Mouse (Mus musculus) liver, embryonic 14.5 days (tissue): Measurements from ENCODE around the gene Ttc4. TPM values are rescaled to one million over a fixed set of nuclear protein-coding genes. Genes with fewer than 3 reads are reported as not detected.
A peak's percentile ranks its signal among the peaks of the same experiment; 100 is the strongest.

ENCODE experiments used
- ATAC-seq: fragments of 200-750 bp; cut with Nextera tagmentation; 2 replicates; pipeline ENCODE4 v1.8.0; 2017; ENCODE audit warnings: moderate number of reproducible peaks, mild to moderate bottlenecking, moderate library complexity; ENCODE audit not compliant: insufficient read depth
- DNase-seq, 3 experiments: peaks; one replicate each; pipeline ENCODE4 v3.0.0-alpha.2; 2012 to 2013; ENCODE audit warnings: low read depth in 3 of 3, low spot score in 3 of 3
- H3K27ac ChIP-seq: fragments of 300-500 bp; sonication (generic); 2 replicates; pipeline ENCODE4 v1.5.1; 2014; ENCODE audit warnings: moderate library complexity, mild to moderate bottlenecking, control low read depth, inconsistent platforms
- H3K27me3 ChIP-seq: fragments of 300-500 bp; sonication (generic); 2 replicates; pipeline ENCODE4 v1.6.1; 2014; ENCODE audit warnings: mild to moderate bottlenecking, low read length, moderate library complexity; ENCODE audit not compliant: control insufficient read depth, insufficient read depth
- H3K36me3 ChIP-seq: fragments of 300-500 bp; sonication (generic); replicated peaks from 2 replicates; pipeline ENCODE4 v1.6.1; 2014; ENCODE audit warnings: low read depth; ENCODE audit not compliant: control insufficient read depth, insufficient read depth
- H3K4me1 ChIP-seq, 2 experiments: fragments of 200-500 bp in 1 of 2; fragments of 300-500 bp in 1 of 2; sonication (generic) in 1 of 2; replicated peaks; 2 replicates each; pipeline ENCODE4 v1.6.1; 2012 to 2014; ENCODE audit warnings: antibody characterized with exemption in 1 of 2, inconsistent platforms in 1 of 2, low read length in 1 of 2; ENCODE audit not compliant: control insufficient read depth in 2 of 2, insufficient read depth in 2 of 2
- H3K4me2 ChIP-seq: fragments of 300-500 bp; sonication (generic); 2 replicates; pipeline ENCODE4 v1.6.1; 2014; ENCODE audit warnings: low read depth, mild to moderate bottlenecking, control low read depth, moderate library complexity
- H3K4me3 ChIP-seq, 2 experiments: fragments of 200-500 bp in 1 of 2; fragments of 300-500 bp in 1 of 2; sonication (generic) in 1 of 2; 2 replicates each; pipeline ENCODE4 v1.5.1; 2012 to 2014; ENCODE audit warnings: low read depth in 2 of 2, low read length in 2 of 2, mild to moderate bottlenecking in 2 of 2, control low read depth in 1 of 2, inconsistent platforms in 1 of 2, moderate library complexity in 1 of 2; ENCODE audit not compliant: insufficient read depth in 1 of 2
- H3K9ac ChIP-seq: fragments of 300-500 bp; sonication (generic); replicated peaks from 2 replicates; pipeline ENCODE4 v1.6.1; 2014; ENCODE audit warnings: mild to moderate bottlenecking, control low read depth, moderate library complexity
- H3K9me3 ChIP-seq: fragments of 300-500 bp; sonication (generic); 2 replicates; pipeline ENCODE4 v1.6.1; 2016; ENCODE audit warnings: low read length, mixed read lengths; ENCODE audit not compliant: control insufficient read depth
- CTCF ChIP-seq: IDR thresholded peaks from 2 replicates; pipeline ENCODE4 v1.5.1; 2016; ENCODE audit warnings: antibody characterized with exemption, low read depth, control low read depth
- EP300 ChIP-seq: IDR thresholded peaks from 2 replicates; pipeline ENCODE4 v1.6.1; 2016; ENCODE audit warnings: antibody characterized with exemption, low read depth
- WGBS: fragments of 180-500 bp; shearing (Covaris S2); extraction: QIAGEN DNeasy Blood & Tissue Kit; methylation state at CpG from one replicate; pipeline ENCODE4 v1.1.7; 2014; ENCODE audit not compliant: insufficient replicate concordance; 5-methylcytosine and 5-hydroxymethylcytosine counted together
- polyA plus RNA-seq, 2 experiments: library from polyadenylated mRNA; depleted of rRNA in 1 of 2; stranded (reverse) in 1 of 2; unstranded in 1 of 2; fragments of >200 nt; fragmentation: Nextera tagmentation in 1 of 2; extraction: Ambion mirVana in 1 of 2; gene quantifications; 2 replicates each; pipeline versions ENCODE4 v1.2.1 to v1.2.3; 2012 to 2014

Gene Ttc4
- polyA plus RNA-seq, 2 experiments = 31.1 to 34.3 TPM

DNA sequence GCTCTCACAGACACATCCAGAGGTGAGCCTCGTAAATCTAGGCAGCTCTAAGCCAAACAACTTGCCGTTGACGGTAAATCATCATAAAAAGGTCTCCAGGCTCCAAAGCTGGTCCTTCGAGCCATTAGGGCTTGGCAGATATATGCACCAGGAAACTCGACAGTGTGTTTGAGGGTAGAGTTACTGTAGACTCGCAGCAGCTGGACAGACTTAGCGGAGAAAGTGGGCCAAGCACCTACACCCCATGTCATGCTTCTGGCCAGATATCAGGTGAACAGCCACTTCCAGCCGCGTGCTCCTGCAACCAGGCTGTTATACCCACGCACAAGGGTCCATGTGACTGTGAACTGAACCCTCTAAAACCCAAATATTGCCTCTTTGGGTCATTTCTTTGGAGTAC lies 23.1 kb downstream of the Ttc4 start:
- Histone ChIP-seq H3K9ac (no peak overlapping the region), H3K27ac (no peak overlapping the region), H3K27me3 (no peaks in the 10 kb centered on the region), H3K36me3 (no peaks in the 10 kb centered on the region; the same call in 1 of the 2 replicates), H3K9me3 (no peaks in the 10 kb centered on the region), H3K4me3 (no peak overlapping the region), H3K4me1 (peaks cover 5 to 7% of the 10 kb centered on the region in 2 experiments; a peak in 3 of 4 replicates), H3K4me2 (no peak overlapping the region)
- no peak for ATAC-seq
- DNase-seq = no peak
- TF ChIP-seq EP300 (no peak), CTCF (no peak)
- 78% methylated on average over 10 of the region's 10 CpGs for WGBS

DNA sequence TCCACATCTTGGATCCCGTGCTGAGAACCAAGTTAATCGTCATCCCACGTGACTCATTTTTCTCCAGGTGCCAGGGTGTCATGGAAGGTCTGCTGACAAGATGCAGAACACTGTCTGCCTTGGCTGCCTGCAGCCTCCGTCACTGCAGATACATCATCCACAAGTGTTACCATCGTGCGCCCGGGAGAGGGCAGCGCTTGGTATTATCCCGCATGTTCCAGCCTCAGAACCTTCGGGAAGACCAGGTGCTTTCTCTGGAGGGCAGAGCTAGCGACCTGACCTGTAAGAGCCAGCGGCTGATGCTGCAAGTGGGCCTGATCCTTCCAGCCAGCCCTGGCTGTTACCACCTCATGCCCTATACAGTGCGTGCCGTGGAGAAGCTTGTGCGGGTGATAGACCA lies 25.7 kb downstream of the Ttc4 start:
- DNase-seq = no peak
- H3K27ac ChIP-seq = no peak overlapping the region
- no peak for TF ChIP-seq CTCF
- TF ChIP-seq EP300 = no peak
- H3K4me1 ChIP-seq = peaks cover 5 to 9% of the 10 kb centered on the region in 2 experiments; a peak in 3 of 4 replicates
- H3K9ac ChIP-seq = no peak overlapping the region
- H3K4me3 ChIP-seq = no peak overlapping the region
- H3K9me3 ChIP-seq = no peaks in the 10 kb centered on the region
- no peak overlapping the region for H3K4me2 ChIP-seq
- no peaks in the 10 kb centered on the region for H3K27me3 ChIP-seq
- no peak for ATAC-seq
- no peaks in the 10 kb centered on the region for H3K36me3 ChIP-seq
- WGBS = 83% methylated on average over 15 of the region's 15 CpGs

DNA sequence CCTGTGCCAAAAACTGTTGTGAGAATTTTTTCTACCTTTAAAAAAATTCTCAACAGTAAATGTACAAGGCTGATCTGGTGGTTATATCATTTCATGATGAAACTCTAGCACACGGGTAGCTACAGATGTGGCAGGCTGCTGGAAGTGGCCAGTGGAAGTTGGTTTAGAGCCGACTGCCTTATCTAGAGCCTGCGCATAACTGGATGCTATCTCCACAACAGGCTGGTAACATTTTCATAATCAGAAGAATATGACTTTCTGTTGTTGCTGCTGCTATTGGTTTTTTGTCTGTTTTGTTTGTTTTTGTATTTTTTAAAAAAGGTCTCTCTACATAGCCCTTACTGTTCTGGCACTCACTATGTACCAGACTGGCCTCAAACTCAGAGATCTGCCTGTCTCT lies 26.2 kb downstream of the Ttc4 start:
- no peaks in the 10 kb centered on the region for H3K36me3 ChIP-seq
- ATAC-seq = no peak

DNA sequence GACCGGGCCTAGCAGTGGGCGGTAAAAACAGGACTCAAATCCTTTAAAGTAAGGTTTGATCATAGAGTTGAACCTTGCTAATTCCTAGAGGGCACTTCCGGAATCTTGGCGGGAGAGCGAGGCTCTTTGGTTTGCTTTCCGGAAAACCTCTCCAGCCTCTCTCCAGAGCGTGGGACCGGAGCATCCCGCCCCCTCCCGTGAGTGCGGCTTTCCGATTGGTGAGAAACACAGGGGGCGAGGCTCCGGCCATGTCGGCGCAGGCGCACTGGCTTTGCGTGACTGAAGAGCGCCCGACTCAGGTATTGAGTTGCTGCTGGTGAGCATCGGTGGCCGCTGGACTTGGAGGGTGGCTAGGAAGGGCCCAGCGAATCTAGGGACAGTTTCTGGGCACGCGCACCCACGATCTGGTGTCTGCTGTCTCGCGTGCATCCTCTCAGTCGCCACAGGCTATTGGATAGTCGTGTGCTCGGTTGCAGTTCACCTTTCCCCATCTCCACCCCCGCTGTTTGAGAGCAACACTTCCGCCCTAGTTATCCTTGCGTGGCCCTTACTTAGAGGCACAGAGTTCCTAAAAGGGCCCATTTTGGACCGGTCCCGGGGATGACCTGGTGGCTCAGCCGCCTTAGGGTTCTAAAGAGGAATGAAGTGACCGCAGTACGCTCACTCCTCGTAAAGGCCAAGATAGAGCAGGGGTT lies 27.8 kb downstream of the Ttc4 start, which contains the start of gene Pars2:
Pars2 (plus strand) TSS at position 237 of the 695 bp plus-strand sequence.
- peak; percentile 96 for ATAC-seq
- H3K27ac ChIP-seq = no peak within 1 kb of the TSS

More for the DNA sequence above, 26.2 kb downstream of the Ttc4 start:
- Histone ChIP-seq H3K9ac (no peak overlapping the region), H3K27ac (no peak overlapping the region), H3K27me3 (no peaks in the 10 kb centered on the region), H3K4me3 (no peak overlapping the region), H3K4me1 (peaks cover 5 to 9% of the 10 kb centered on the region in 2 experiments; a peak in 3 of 4 replicates), H3K4me2 (no peak overlapping the region), H3K9me3 (no peaks in the 10 kb centered on the region)
- WGBS = 51% methylated on average over 3 of the region's 3 CpGs
- no peak for TF ChIP-seq CTCF
- DNase-seq = no peak

DNA sequence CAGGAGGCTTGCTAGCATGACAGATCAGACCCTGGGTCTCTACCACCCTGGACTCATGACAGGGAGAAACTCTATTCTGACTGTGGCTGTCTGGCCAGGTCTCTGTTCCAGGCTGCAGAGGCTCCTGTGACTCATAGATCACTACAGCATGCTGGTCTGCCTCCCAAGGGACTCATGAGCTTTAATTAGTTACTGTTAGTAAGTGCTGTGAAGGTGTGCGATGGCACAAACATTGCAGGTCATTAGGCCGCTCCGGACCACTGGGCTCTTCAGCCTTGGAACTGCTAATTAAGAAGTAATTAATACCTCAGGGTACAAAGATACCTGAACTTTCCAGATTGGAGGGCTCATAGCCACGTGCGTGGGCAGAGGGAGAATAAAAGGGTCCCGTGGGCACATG lies 31.6 kb downstream of the Ttc4 start:
- H3K4me3 ChIP-seq = no peak overlapping the region
- DNase-seq = no peak
- 73% methylated on average over 6 of the region's 6 CpGs for WGBS

More for the DNA sequence above, 27.8 kb downstream of the Ttc4 start, which contains the start of gene Pars2:
- no peaks in the 10 kb centered on the region for H3K27me3 ChIP-seq
- peak within 1 kb of the TSS; percentile 78 for H3K4me2 ChIP-seq
- peak within 1 kb of the TSS; percentile 47 for H3K9ac ChIP-seq
- peak; percentile 93 to 95 (median 95) for DNase-seq
- no peaks in the 10 kb centered on the region for H3K36me3 ChIP-seq
- WGBS = 3% methylated on average over 40 of the region's 40 CpGs
- peaks cover 5 to 9% of the 10 kb centered on the region in 2 experiments; a peak in 3 of 4 replicates for H3K4me1 ChIP-seq
- H3K4me3 ChIP-seq = peak within 1 kb of the TSS; percentile 66 to 68
- no peaks in the 10 kb centered on the region for H3K9me3 ChIP-seq
- TF ChIP-seq EP300 = no peak
- peak; percentile 17; the same call in 1 of the 2 replicates for TF ChIP-seq CTCF

More for the DNA sequence above, 31.6 kb downstream of the Ttc4 start:
- TF ChIP-seq EP300 (no peak), CTCF (no peak)
- Histone ChIP-seq H3K27ac (no peak overlapping the region), H3K4me2 (no peak overlapping the region), H3K4me1 (peaks cover 5 to 9% of the 10 kb centered on the region in 2 experiments; a peak in 3 of 4 replicates), H3K36me3 (no peaks in the 10 kb centered on the region), H3K27me3 (no peaks in the 10 kb centered on the region), H3K9ac (no peak overlapping the region), H3K9me3 (no peaks in the 10 kb centered on the region)
- ATAC-seq = no peak
